Mouse (Mus musculus): ENCODE measurements around the gene Tmcc3. TPM values are rescaled to one million over a fixed set of nuclear protein-coding genes. Genes with fewer than 3 reads are reported as not detected.

Tmcc3 gene
- polyA plus RNA-seq, 1 experiment from 2014 or later: 12.9 TPM

DNA sequence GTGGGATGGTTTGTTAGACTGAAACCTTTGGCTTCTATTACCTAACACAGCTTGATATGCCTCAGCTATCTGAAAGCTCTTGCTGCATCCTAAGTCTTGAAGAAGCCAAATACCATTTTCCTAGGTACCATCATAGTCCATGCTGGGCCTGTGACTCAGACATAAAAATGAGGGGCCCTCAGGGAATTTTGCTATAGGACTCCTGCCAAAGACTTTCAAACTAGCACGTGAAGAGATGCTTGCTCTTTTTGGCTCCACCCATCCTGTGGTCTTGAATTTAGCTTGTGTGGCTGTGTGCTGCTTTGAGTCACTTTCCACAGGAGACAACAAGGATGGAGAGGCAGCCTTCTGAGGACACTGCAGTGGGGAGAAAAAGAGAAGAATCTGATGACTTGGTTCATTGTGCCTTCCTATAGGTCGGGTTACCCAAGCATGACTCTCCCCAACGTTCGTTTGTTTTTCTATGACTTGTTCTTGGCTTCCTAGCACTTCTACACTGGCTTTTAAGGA is 319.1 kb downstream of the Tmcc3 start:
- H3K9ac ChIP-seq (ENCODE audit: low read length): no peak overlapping the region

DNA sequence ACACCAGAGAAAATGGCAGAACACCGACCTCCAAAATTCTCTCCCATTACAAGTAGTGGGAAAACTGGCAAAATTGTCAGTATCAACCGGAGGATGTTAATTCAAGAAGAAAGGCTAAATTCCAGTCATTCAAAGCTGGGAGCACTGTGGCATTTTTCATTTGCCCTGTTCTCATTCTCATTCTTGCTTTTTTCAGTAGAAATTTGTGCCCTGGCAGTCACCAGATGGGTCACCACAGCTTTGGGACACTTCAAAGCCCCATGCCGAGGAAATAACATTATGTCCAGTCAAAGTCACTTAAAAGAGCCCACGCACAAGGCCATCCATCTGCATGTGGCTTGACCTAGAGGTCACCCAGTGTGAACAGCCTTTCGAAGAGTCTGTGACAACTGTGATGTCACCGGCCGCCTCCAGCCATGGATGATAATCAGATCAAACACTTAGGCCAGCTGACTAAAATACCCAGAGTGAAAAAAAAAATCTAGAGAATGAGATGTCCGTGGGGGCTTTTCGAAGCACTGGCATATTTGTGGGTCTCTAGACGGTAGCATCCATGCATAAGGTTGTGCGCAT is 319.9 kb downstream of the Tmcc3 start:
- 76% methylated on average over 11 of the region's 11 CpGs for WGBS
- Histone ChIP-seq H3K9ac (ENCODE audit: low read length) (no peak overlapping the region), H3K36me3 (ENCODE audit: control insufficient read depth, insufficient read depth, low read length) (no peaks in the 10 kb centered on the region)

More for the DNA sequence above, 319.1 kb downstream of the Tmcc3 start:
- Histone ChIP-seq H3K4me2 (ENCODE audit: low read depth, low read length) (no peak overlapping the region), H3K27me3 (ENCODE audit: control insufficient read depth, insufficient read depth, low read length) (no peaks in the 10 kb centered on the region), H3K4me1 (ENCODE audit: control insufficient read depth, insufficient read depth, low read length) (no peaks in the 10 kb centered on the region), H3K4me3 (replicated peaks; ENCODE audit: low read length) (no peak overlapping the region), H3K27ac (ENCODE audit: low read length) (no peak overlapping the region), H3K9me3 (replicated peaks; ENCODE audit: control insufficient read depth, low read length) (no peaks in the 10 kb centered on the region), H3K36me3 (ENCODE audit: control insufficient read depth, insufficient read depth, low read length) (no peaks in the 10 kb centered on the region)
- WGBS: 60% methylated on average over 4 of the region's 4 CpGs
- no peak for ATAC-seq (ENCODE audit: insufficient read depth, low FRiP score)

DNA sequence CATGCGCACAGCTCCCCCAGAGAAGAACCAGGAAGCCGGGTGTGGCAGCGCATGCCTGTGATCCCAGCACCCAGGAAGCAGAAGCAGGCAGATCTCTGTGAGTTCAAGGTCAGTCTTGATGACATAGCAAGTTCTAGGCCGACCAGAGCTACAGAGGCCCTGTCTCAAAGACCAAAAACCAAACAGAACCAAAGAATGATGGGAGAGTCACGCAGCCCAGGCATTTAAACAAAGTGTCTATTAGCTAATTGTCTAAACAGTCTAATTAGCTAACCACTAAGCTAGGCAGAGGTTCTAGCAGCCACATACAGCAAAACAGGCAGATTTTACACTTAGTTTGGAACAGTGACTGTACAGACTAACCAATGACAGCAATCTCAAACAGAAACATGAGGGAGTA is 320.5 kb downstream of the Tmcc3 start:
- no peak for ATAC-seq (ENCODE audit: insufficient read depth, low FRiP score)
- Histone ChIP-seq H3K4me2 (ENCODE audit: low read depth, low read length) (no peak overlapping the region), H3K9ac (ENCODE audit: low read length) (no peak overlapping the region), H3K4me1 (ENCODE audit: control insufficient read depth, insufficient read depth, low read length) (no peaks in the 10 kb centered on the region), H3K4me3 (replicated peaks; ENCODE audit: low read length) (no peak overlapping the region), H3K27me3 (ENCODE audit: control insufficient read depth, insufficient read depth, low read length) (no peaks in the 10 kb centered on the region), H3K9me3 (replicated peaks; ENCODE audit: control insufficient read depth, low read length) (no peaks in the 10 kb centered on the region), H3K36me3 (ENCODE audit: control insufficient read depth, insufficient read depth, low read length) (no peaks in the 10 kb centered on the region), H3K27ac (ENCODE audit: low read length) (no peak overlapping the region)
- WGBS: 80% methylated on average over 5 of the region's 5 CpGs

More for the DNA sequence above, 319.9 kb downstream of the Tmcc3 start:
- no peak for ATAC-seq (ENCODE audit: insufficient read depth, low FRiP score)
- H3K4me2 ChIP-seq (ENCODE audit: low read depth, low read length): no peak overlapping the region
- no peaks in the 10 kb centered on the region for H3K4me1 ChIP-seq (ENCODE audit: control insufficient read depth, insufficient read depth, low read length)
- no peaks in the 10 kb centered on the region for H3K9me3 ChIP-seq (replicated peaks; ENCODE audit: control insufficient read depth, low read length)
- no peak overlapping the region for H3K4me3 ChIP-seq (replicated peaks; ENCODE audit: low read length)
- no peak overlapping the region for H3K27ac ChIP-seq (ENCODE audit: low read length)
- no peaks in the 10 kb centered on the region for H3K27me3 ChIP-seq (ENCODE audit: control insufficient read depth, insufficient read depth, low read length)

DNA sequence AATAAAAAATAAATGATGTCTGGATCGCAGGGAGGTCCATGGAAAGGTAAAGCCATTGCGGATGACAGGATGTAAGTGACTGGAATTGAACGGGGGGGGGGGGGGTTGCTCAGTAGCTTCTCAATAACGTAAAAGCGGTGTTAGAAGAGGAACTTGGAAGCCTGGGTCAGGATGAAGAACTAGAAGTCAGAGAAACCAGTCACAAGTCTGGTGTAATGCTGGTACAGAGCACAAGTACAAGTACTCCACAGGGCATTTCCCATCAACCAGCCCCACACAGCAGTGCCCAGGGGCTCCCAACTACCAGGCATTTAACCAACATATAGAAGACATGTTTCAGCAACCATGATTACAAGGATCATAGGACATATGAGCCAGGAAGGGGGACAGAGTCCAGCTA is 326.9 kb downstream of the Tmcc3 start:
- H3K4me3 ChIP-seq (replicated peaks; ENCODE audit: low read length): no peak overlapping the region
- no peak for ATAC-seq (ENCODE audit: insufficient read depth, low FRiP score)
- H3K9ac ChIP-seq (ENCODE audit: low read length): no peak overlapping the region
- no peak overlapping the region for H3K27ac ChIP-seq (ENCODE audit: low read length)
- no peaks in the 10 kb centered on the region for H3K9me3 ChIP-seq (replicated peaks; ENCODE audit: control insufficient read depth, low read length)
- 87% methylated on average over 5 of the region's 5 CpGs for WGBS
- H3K27me3 ChIP-seq (ENCODE audit: control insufficient read depth, insufficient read depth, low read length): no peaks in the 10 kb centered on the region
- H3K4me2 ChIP-seq (ENCODE audit: low read depth, low read length): no peak overlapping the region
- no peaks in the 10 kb centered on the region for H3K4me1 ChIP-seq (ENCODE audit: control insufficient read depth, insufficient read depth, low read length)
- H3K36me3 ChIP-seq (ENCODE audit: control insufficient read depth, insufficient read depth, low read length): no peaks in the 10 kb centered on the region

DNA sequence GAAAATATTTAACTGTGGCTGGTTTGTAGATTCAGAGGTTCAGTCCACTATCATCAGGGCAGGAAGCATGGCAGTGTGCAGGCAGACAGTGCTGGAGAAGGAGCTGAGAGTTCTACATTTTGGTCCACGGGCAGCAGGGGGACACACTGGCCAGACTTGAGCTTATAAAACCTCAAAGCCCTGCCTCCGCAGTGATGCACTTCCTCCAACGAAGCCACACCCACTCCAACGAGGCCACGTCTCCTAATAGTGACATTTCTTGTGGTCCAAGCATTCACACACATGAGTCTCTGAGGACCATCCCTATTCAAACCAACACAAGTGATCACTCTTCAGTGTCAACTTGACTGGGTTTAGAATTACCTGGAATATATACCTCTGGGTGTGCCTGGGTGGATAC is 327.5 kb downstream of the Tmcc3 start:
- no peak for ATAC-seq (ENCODE audit: insufficient read depth, low FRiP score)
- no peak overlapping the region for H3K27ac ChIP-seq (ENCODE audit: low read length)
- no peak overlapping the region for H3K9ac ChIP-seq (ENCODE audit: low read length)
- H3K4me3 ChIP-seq (replicated peaks; ENCODE audit: low read length): no peak overlapping the region
- H3K4me2 ChIP-seq (ENCODE audit: low read depth, low read length): no peak overlapping the region
- H3K36me3 ChIP-seq (ENCODE audit: control insufficient read depth, insufficient read depth, low read length): no peaks in the 10 kb centered on the region
- H3K9me3 ChIP-seq (replicated peaks; ENCODE audit: control insufficient read depth, low read length): no peaks in the 10 kb centered on the region
- 65% methylated on average over 5 of the region's 5 CpGs for WGBS
- no peaks in the 10 kb centered on the region for H3K27me3 ChIP-seq (ENCODE audit: control insufficient read depth, insufficient read depth, low read length)
- H3K4me1 ChIP-seq (ENCODE audit: control insufficient read depth, insufficient read depth, low read length): no peaks in the 10 kb centered on the region

DNA sequence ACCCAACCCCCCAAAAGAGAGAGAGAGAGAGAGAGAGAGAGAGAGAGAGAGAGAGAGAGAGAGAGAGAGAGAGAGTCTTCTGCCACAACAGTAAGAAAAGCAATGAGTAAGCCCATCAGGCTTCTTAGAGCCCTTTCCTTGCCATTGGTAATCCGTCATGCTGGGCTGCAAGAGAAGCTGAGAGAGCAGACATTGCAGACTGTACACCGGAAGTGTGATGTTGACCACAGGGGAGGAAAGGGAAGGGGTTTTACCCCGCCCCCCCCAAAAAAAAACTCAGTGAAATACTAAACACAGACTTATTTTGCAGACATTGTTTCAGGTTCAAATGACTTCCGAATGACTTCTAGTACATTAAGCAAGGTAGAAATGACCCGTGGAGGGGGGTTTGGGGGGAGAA is 328.3 kb downstream of the Tmcc3 start:
- 66% methylated on average over 5 of the region's 5 CpGs for WGBS
- Histone ChIP-seq H3K4me2 (ENCODE audit: low read depth, low read length) (no peak overlapping the region), H3K4me1 (ENCODE audit: control insufficient read depth, insufficient read depth, low read length) (no peaks in the 10 kb centered on the region), H3K4me3 (replicated peaks; ENCODE audit: low read length) (no peak overlapping the region), H3K27me3 (ENCODE audit: control insufficient read depth, insufficient read depth, low read length) (no peaks in the 10 kb centered on the region), H3K9ac (ENCODE audit: low read length) (no peak overlapping the region), H3K9me3 (replicated peaks; ENCODE audit: control insufficient read depth, low read length) (no peaks in the 10 kb centered on the region), H3K36me3 (ENCODE audit: control insufficient read depth, insufficient read depth, low read length) (no peaks in the 10 kb centered on the region), H3K27ac (ENCODE audit: low read length) (no peak overlapping the region)
- no peak for ATAC-seq (ENCODE audit: insufficient read depth, low FRiP score)

Small RNA genes lying within 50 kb of the gene (microRNA-seq; reads per million reads assigned to microRNA genes)
- gene Mir7211: not detected

Other genes with a start within 250 kb of the Tmcc3 start
- gene Nr2c1, start 163.9 kb upstream of the Tmcc3 start, polyA plus RNA-seq (2015; fragmentation: Nextera tagmentation; extraction: Ambion mirVana): 9.9 and 11.0 TPM in 2 replicates
- gene Ndufa12, start 113.2 kb upstream of the Tmcc3 start, polyA plus RNA-seq (2015; fragmentation: Nextera tagmentation; extraction: Ambion mirVana): 305 and 331 TPM in 2 replicates
- gene Gm4792, start 13.2 kb upstream of the Tmcc3 start, polyA plus RNA-seq (2015; fragmentation: Nextera tagmentation; extraction: Ambion mirVana): not detected in 2 replicates

Data from stomach, embryonic 16.5 days (tissue).